Mouse (Mus musculus) embryonic facial prominence, embryonic 15.5 days (tissue): ENCODE results near the gene Gclc. TPM values are rescaled to one million over a fixed set of nuclear protein-coding genes. Genes with fewer than 3 reads are reported as not detected.

Experiments
- ATAC-seq: fragments of 200-750 bp; cut with Nextera tagmentation; 2 replicates; pipeline ENCODE4 v1.8.0; 2017; ENCODE audit warnings: low read depth, moderate TSS enrichment; ENCODE audit not compliant: insufficient number of reproducible peaks, low FRiP score, low TSS enrichment
- H3K27ac ChIP-seq: fragments of 300-500 bp; sonication (generic); replicated peaks from 2 replicates; pipeline ENCODE4 v1.5.1; 2015; ENCODE audit warnings: mild to moderate bottlenecking, inconsistent platforms
- H3K27me3 ChIP-seq: fragments of 300-500 bp; sonication (generic); 2 replicates; pipeline ENCODE4 v1.6.1; 2015; ENCODE audit warnings: inconsistent platforms
- H3K36me3 ChIP-seq: fragments of 300-500 bp; sonication (generic); 2 replicates; pipeline ENCODE4 v1.6.1; 2015; ENCODE audit warnings: mild to moderate bottlenecking, inconsistent platforms
- H3K4me1 ChIP-seq: fragments of 300-500 bp; sonication (generic); 2 replicates; pipeline ENCODE4 v1.6.1; 2015; ENCODE audit warnings: inconsistent platforms
- H3K4me2 ChIP-seq: fragments of 300-500 bp; sonication (generic); replicated peaks from 2 replicates; pipeline ENCODE4 v1.6.1; 2015; ENCODE audit warnings: mild to moderate bottlenecking, inconsistent platforms
- H3K4me3 ChIP-seq: fragments of 300-500 bp; sonication (generic); replicated peaks from 2 replicates; pipeline ENCODE4 v1.5.1; 2015; ENCODE audit warnings: mild to moderate bottlenecking, inconsistent platforms
- H3K9ac ChIP-seq: fragments of 300-500 bp; sonication (generic); 2 replicates; pipeline ENCODE4 v1.6.1; 2015; ENCODE audit warnings: inconsistent platforms
- H3K9me3 ChIP-seq: fragments of 300-500 bp; sonication (generic); replicated peaks from 2 replicates; pipeline ENCODE4 v1.6.1; 2016; ENCODE audit warnings: inconsistent platforms
- WGBS: fragments of 180-500 bp; shearing (Covaris S2); methylation state at CpG from one replicate; pipeline ENCODE4 v1.1.7; 2015; 5-methylcytosine and 5-hydroxymethylcytosine counted together
- polyA plus RNA-seq: library from polyadenylated mRNA; unstranded; fragments of >200 nt; fragmentation: Nextera tagmentation; extraction: Ambion mirVana; gene quantifications from 2 replicates; pipeline ENCODE4 v1.2.1, GENCODE M21; 2015

Gclc gene
- 16.3 and 17.1 TPM in 2 replicates for polyA plus RNA-seq

DNA sequence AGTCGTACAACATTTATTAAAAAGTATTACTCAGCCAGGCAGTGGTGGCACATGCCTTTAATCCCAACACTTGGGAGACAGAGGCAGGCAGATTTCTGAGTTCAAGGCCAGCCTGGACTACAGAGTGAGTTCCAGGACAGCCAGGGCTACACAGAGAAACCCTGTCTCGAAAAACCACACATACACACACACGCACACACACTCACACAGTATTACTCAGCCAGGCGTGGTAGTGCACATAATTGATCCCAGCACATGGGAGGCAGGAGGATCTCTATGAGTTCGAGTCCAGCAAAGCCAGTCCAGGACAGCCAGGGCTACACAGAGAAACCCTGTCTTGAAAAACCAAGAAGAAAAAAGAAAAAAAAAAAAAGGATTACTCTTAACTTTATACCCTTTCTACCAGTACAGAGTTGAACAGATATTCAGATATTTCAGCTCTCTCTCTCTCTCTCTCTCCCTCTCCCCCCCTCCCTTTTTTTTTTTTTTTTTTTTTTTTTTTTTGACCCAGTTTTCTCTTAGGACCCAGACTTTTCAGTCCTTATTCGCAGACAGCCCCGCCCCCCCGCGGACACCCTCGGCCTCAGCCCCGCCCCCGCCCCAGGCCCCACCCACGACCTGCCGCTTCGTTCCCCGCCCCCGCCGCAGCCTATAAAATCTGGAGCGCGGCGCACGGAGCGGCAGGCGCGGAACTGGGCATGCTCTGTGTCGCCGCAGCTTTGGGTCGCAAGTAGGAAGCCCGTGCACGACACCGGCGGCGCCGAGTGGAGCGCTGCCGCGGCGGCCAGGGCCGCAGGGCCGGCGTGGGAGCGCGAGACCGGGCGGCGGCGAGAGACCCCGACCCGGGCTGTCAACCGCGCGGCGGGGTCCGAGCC is at the start of gene Gclc:
Gene Gclc (plus strand): TSS at position 683 of the 875 bp plus-strand sequence.
- H3K27ac ChIP-seq = peak within 1 kb of the TSS; percentile 73
- H3K4me2 ChIP-seq = peak within 1 kb of the TSS; percentile 88
- H3K27me3 ChIP-seq = no peaks in the 10 kb centered on the region
- peak; percentile 80 for ATAC-seq
- peak within 1 kb of the TSS; percentile 88 for H3K4me3 ChIP-seq
- H3K9ac ChIP-seq = peak within 1 kb of the TSS; percentile 75
- WGBS = 7% methylated on average over 54 of the region's 54 CpGs
- H3K4me1 ChIP-seq = peaks cover 28% of the 10 kb centered on the region
- H3K36me3 ChIP-seq = no peaks in the 10 kb centered on the region; the same call in 1 of the 2 replicates
- no peaks in the 10 kb centered on the region for H3K9me3 ChIP-seq

DNA sequence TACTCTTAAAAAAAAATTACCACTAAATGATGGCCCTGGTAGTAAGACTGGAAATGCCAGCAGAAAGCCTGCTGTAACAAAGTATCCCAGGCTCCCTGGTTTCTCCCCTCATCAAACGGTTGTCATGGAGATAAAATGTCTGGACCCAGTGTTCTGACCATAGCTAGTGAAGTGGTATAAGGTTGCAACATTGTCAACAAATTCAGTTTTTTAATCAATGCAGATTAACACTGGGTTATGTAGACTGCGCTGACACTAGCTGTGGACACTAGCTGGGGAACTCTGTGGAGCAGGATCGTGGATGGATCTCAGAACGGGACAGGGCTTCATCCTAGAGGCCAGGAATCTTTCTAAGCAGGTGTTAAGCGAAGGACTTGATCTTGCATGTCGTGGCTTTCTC is 47.8 kb upstream of the Gclc start:
- 79% methylated on average over 6 of the region's 6 CpGs for WGBS

DNA sequence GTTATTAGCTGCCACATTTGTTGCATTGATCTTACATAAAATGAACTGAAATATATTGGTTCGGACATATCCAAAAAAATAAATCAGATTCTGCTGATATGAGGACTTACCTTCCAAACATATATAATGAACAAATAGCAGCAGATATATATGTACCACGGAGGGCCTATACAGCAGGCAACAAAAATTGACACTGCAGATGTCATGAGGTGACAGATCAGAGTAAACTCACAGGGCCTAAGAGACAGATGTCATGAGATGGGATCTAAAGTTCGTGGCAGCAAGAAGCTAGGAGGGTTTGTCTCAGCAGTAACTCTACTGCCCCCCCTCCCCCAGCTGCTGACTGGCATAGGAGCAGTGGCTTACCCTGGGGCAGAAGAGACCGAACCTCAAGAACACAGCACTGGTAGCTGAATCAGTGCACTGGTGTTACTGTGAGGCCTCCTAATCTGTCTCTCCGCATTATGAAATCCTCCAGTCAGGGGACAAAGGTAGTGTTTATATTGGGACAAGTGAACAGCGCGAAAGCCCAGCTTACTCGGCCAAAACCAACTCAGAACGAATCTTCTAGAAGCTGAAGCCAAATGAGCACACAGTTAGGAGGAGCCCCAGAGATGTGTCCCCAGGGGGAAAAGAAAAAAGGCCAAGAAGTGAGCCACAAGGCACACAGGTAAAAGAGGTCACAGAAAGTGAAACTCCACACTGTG is 46.7 kb upstream of the Gclc start:
- no peak overlapping the region for H3K4me3 ChIP-seq
- H3K9me3 ChIP-seq = no peaks in the 10 kb centered on the region
- no peak overlapping the region for H3K9ac ChIP-seq
- H3K27ac ChIP-seq = no peak overlapping the region
- H3K4me1 ChIP-seq = no peaks in the 10 kb centered on the region
- no peaks in the 10 kb centered on the region for H3K36me3 ChIP-seq
- no peaks in the 10 kb centered on the region for H3K27me3 ChIP-seq
- no peak for ATAC-seq
- no peak overlapping the region for H3K4me2 ChIP-seq
- whole genome bisulfite sequencing = 68% methylated on average over 9 of the region's 9 CpGs

More for the DNA sequence above, 47.8 kb upstream of the Gclc start:
- Histone ChIP-seq H3K27ac (no peak overlapping the region), H3K27me3 (no peaks in the 10 kb centered on the region), H3K9me3 (no peaks in the 10 kb centered on the region), H3K9ac (no peak overlapping the region), H3K4me3 (no peak overlapping the region), H3K4me1 (no peaks in the 10 kb centered on the region), H3K36me3 (no peaks in the 10 kb centered on the region), H3K4me2 (no peak overlapping the region)
- no peak for ATAC-seq

DNA sequence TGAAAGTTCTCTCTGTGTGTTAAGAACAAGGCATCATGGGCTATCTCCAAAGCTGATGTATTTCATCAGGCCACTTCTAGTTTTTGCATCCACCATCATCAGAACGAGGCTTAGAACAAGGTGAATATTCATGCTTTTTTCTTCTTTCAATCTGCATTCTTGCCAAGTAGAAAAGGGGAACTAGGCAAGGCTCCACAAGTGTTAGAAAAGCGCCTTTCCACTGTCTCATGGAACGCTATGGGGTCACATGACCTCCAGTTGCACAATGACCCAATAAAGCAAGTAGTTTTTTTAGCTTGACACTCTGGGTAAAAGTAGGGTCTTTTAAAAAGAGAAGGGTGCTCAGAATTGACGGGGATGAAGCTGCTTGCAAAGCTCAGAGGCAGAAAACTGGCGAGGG is 45.4 kb upstream of the Gclc start:
- no peaks in the 10 kb centered on the region for H3K27me3 ChIP-seq
- 76% methylated on average over 5 of the region's 5 CpGs for WGBS
- H3K4me1 ChIP-seq = no peaks in the 10 kb centered on the region
- no peak overlapping the region for H3K9ac ChIP-seq
- H3K4me3 ChIP-seq = no peak overlapping the region
- no peaks in the 10 kb centered on the region for H3K36me3 ChIP-seq
- no peaks in the 10 kb centered on the region for H3K9me3 ChIP-seq
- no peak overlapping the region for H3K4me2 ChIP-seq
- no peak overlapping the region for H3K27ac ChIP-seq
- no peak for ATAC-seq

DNA sequence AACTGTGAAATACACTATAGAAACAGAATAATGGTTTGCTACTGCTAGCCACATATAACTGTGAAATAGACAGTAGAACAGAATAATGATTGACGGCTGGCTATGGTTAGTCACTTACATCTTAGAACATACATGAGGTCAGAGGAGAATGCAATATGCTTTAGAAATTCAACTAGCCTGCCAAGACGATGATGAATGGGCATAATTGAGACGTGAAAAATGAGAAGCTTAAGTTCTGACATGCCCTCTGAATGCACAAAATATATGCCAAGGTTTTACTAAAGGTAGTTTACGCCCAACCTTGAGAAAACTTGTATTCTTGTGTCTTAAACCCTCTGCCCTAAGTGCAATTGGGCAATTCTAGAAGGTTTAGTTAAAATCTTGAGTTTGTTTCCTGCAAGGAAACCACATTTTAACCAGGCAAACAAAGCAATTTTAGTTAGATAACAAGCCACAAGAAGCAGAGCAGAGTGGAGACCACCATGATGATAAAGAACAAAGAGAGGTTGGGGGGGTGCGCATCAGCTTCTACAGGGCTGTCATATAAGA is 43.2 kb upstream of the Gclc start:
- Histone ChIP-seq H3K9me3 (no peaks in the 10 kb centered on the region), H3K4me2 (no peak overlapping the region), H3K4me1 (no peaks in the 10 kb centered on the region), H3K36me3 (no peaks in the 10 kb centered on the region), H3K27me3 (no peaks in the 10 kb centered on the region), H3K4me3 (no peak overlapping the region), H3K27ac (no peak overlapping the region), H3K9ac (no peak overlapping the region)
- ATAC-seq = no peak
- 59% methylated on average over 5 of the region's 5 CpGs for WGBS

DNA sequence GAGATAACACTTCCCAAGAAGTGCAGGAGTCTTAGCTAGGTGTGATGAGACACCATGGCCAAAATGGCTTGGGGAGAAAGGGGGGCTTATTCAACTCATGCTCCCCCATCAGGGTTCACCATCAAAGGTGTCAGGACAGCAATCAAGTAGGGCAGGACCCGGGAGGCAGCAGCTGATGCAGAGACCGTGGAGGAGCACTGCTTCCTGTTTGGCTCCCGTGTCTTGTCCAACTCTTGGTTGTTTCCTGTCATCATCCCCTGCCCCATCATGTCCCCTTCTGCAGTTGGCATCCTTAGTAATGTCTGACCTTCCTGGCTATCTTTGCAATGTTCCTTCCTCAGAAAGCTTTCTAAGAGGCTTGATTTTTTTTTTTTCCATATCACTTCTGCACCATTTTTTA is 41.5 kb upstream of the Gclc start:
- no peak for ATAC-seq
- H3K27ac ChIP-seq = no peak overlapping the region
- no peak overlapping the region for H3K4me2 ChIP-seq
- WGBS = 60% methylated on average over 3 of the region's 3 CpGs
- H3K36me3 ChIP-seq = no peaks in the 10 kb centered on the region
- H3K9me3 ChIP-seq = no peaks in the 10 kb centered on the region
- H3K4me3 ChIP-seq = no peak overlapping the region
- no peak overlapping the region for H3K9ac ChIP-seq
- no peaks in the 10 kb centered on the region for H3K4me1 ChIP-seq
- no peaks in the 10 kb centered on the region for H3K27me3 ChIP-seq

DNA sequence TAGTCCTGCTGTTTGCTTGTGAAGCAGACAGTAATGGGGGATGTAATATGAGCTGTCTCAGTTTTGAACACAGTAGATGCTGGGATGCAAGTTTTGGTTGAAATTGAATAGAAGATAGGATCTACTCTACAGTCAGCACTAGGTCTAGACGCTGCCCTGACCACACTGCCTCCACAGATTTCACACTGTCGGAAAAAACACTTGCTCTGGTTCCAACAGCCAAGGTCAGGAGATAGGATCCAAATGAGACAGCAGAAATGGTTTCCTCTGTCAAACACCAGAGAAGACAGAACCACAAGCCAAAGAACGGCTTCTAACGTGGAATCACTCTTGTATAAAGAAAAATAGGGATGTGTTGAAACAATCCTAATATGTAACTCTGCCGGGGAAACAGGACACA is 41.0 kb upstream of the Gclc start:
- H3K36me3 ChIP-seq = no peaks in the 10 kb centered on the region
- H3K4me1 ChIP-seq = no peaks in the 10 kb centered on the region
- WGBS = 68% methylated on average over 5 of the region's 5 CpGs
- no peak for ATAC-seq
- no peaks in the 10 kb centered on the region for H3K9me3 ChIP-seq
- no peak overlapping the region for H3K4me3 ChIP-seq
- H3K27ac ChIP-seq = no peak overlapping the region
- H3K27me3 ChIP-seq = no peaks in the 10 kb centered on the region
- no peak overlapping the region for H3K4me2 ChIP-seq
- H3K9ac ChIP-seq = no peak overlapping the region

DNA sequence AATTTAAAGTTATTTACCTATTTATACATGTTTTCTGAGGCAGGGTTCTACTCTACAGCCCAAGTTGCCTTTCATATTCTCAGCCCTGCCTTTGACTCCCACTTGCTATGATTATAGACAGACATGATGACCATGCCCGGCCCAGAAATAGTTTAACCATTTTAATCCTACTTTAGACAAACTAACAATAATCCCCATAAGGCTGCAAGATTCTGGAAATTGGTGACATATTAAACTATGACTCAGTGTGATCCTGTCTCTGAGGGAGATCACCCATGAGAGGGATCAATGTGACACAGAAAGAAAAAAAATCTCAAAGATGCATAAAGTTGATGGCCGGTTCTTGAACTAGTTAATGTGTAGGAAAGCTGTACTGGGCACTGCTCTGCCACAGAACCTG is 39.1 kb upstream of the Gclc start:
- Histone ChIP-seq H3K4me1 (no peaks in the 10 kb centered on the region), H3K4me2 (no peak overlapping the region), H3K9ac (no peak overlapping the region), H3K4me3 (no peak overlapping the region), H3K27me3 (no peaks in the 10 kb centered on the region), H3K27ac (no peak overlapping the region), H3K36me3 (no peaks in the 10 kb centered on the region), H3K9me3 (no peaks in the 10 kb centered on the region)
- no peak for ATAC-seq
- 88% methylated on average over 2 of the region's 2 CpGs for WGBS

DNA sequence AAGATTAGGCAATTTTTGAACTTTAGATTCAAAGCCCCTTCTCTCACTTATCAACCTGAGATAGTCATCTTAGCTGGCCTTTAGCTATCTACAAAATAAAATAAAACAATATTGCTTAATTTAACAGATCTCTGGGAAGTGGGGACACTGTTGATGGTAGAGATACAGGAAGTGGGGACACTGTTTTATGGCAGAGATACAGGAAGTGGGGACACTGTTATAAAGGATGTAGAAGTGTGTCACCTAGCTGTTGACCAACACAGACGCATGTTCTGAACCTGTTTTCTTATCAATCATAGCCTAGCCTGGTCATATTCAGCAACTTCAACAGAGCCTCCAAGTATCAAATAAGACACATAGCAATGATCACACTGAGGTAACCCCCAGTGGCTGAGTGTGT is 38.3 kb upstream of the Gclc start:
- Histone ChIP-seq H3K36me3 (no peaks in the 10 kb centered on the region), H3K4me1 (no peaks in the 10 kb centered on the region), H3K4me3 (no peak overlapping the region), H3K9ac (no peak overlapping the region), H3K27ac (no peak overlapping the region), H3K27me3 (no peaks in the 10 kb centered on the region), H3K9me3 (no peaks in the 10 kb centered on the region), H3K4me2 (no peak overlapping the region)
- 90% methylated on average over 1 of the region's 1 CpGs for WGBS
- no peak for ATAC-seq

DNA sequence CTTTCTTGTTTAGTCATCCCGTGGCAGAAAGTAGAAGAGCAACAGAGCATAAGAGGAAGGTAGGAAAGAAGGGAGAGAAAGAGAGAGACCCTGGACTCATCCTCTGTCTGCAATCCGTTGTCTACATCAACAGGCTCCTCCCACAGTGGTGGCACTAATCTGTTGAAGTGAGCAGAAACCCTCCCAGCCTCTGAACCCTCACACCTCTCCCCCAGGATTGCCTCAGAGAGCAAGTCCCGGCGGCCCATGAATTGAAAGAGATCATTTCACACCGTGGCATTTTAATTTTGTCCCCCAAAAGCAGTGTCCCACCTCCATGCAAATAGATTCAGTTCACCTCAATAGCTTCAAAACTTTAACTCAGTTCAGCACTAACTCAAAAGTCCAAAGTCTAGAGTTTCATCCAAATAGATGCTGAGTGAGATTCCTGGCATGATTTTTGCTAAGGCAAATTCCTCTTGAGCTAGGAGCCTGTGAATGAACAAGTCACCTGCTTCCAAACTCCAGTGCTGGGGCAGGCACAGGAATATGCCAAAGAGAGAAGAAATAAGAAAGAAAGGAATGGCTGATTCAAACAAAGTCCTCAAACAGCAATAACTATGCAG is 36.4 kb upstream of the Gclc start:
- H3K4me3 ChIP-seq = no peak overlapping the region
- ATAC-seq = no peak
- H3K36me3 ChIP-seq = no peaks in the 10 kb centered on the region
- no peak overlapping the region for H3K9ac ChIP-seq
- no peaks in the 10 kb centered on the region for H3K4me1 ChIP-seq
- WGBS = 62% methylated on average over 5 of the region's 5 CpGs
- no peak overlapping the region for H3K27ac ChIP-seq
- no peaks in the 10 kb centered on the region for H3K9me3 ChIP-seq
- no peaks in the 10 kb centered on the region for H3K27me3 ChIP-seq
- no peak overlapping the region for H3K4me2 ChIP-seq

DNA sequence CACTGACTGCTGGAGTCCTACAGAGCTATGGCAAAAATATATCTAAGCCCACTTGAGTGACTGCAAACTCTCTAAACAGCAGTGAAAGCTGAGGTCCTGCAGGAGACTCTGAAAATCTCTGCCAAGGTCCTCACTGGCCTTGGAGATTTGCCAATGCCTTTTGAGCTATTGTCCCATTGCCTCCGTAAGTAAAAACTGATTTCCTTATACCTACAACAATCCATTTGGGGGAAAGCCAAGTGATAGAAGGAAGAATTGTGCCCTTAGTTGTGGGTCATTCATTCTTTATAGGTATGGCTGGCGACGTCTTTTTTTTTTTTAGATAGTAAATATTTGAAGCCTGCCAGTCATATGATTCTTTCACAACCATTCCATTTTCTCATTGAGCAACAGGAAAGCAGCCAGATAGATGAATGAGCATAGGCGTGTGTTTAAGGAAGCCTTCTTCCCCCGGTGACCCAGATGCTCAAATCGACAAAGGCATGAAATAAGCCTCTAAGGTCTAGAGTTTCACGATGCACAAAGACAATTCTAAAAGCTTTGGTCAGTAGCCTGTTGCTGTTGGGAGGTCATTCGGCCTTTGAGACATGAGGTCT is 35.4 kb upstream of the Gclc start:
- Histone ChIP-seq H3K4me1 (no peaks in the 10 kb centered on the region), H3K9me3 (no peaks in the 10 kb centered on the region), H3K27ac (no peak overlapping the region), H3K27me3 (no peaks in the 10 kb centered on the region), H3K36me3 (no peaks in the 10 kb centered on the region), H3K9ac (no peak overlapping the region), H3K4me2 (no peak overlapping the region), H3K4me3 (no peak overlapping the region)
- ATAC-seq = no peak
- WGBS = 81% methylated on average over 8 of the region's 8 CpGs
